Mouse (Mus musculus) urinary bladder, postnatal 36 days (tissue): Measurements from ENCODE around the gene Gm20521.
A peak's percentile ranks its signal among the peaks of the same experiment; 100 is the strongest.
"Not testable (repeated sequence)": the region's sequence is repeated elsewhere in the genome, so short reads cannot be mapped to it uniquely, and the experiment has no call there.

ENCODE experiments used
- DNase-seq, 2 experiments: peaks; one replicate each; pipeline ENCODE4 v3.0.0; 2022; ENCODE audit warnings: low spot score in 2 of 2, mixed read lengths in 1 of 2

Gm20521 gene

DNA sequence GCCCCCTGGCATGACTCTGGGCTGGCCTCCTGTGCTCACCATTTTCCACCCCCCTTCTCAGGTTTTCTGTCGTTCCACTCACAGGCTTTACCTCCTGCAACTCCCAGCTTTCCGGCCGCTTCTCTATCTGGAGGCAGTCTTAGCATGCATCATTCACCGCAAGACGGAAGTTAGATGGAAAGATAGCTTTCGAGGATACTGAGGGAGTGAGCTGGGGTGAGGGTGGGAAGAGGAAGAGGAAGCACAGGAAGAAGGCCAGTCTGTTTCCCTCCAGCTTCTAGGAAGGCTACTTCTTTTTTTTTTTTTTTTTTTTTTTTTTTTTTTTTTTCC, 53.6 kb downstream of the Gm20521 start:
- DNase-seq = no peak

DNA sequence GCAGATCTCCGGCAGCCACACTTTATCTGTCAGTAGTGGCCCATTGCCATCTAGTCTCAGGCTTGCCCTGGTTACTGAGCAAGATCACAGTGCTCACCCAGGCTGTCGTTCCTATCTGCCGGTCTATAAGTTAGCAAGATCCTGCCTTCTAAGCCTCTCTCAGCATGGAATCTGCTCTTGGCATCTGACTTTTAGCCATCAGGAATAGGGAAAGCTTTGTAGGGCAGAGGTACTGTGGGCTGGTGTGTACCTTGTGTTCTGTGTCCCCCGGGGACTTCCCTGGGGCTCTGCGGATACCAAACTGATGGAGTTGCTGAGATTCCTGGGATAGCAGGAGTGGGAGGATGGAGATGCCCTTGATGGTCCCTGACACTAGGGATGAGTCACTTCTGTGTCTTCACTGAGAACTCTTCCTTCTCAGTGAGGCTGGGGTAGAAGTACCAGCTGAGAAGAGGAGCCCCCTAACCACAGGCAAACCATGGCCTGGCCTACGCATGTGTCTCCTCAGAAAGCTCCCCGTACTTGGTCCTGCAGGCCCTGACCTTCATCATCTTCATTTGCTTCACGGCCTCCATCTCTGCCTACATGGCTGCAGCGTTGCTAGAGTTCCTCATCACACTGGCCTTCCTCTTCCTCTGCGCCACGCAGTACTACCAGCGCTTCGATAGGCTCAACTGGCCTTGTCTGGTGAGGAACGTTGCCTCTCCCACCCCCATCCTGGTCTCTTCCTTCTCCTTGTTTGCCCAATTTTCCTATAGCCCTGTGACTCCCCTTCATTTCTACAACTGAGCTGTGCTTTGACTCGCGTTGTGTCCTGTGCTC, 54.3 kb downstream of the Gm20521 start:
- no peak for DNase-seq

DNA sequence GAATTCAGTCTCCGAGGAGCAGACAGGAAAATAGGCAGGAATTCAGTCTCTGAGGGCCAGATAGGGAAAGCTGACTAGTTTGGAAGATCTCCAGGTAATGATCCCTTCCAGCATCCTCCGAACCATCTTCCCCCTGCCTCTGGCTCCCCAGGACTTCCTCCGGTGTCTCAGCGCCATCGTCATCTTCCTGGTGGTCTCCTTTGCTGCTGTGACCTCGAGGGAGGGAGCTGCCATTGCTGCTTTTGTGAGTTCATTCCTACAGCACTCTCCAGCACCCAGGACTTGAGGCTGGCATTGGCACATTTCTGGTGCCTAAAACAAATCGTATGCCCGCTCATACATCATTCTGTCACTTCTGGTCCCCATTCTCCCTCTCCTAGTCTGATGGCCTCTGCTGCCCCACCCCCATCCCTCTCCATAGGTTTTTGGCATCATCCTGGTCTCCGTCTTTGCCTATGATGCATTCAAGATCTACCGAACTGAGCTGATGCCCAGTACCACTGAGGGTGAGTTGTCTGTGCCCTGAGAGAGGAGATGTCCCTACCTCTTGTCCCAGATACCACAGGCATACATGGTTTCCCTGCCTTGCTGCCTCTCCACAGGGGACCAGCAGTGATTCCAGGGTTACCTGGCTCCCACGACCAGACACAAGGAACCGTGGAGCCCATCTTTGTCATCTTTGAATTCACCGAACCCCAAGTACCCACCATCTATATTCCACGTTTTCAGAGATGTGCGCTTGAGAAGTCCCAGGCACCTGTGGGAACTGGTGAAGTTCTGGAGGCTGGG, 55.4 kb downstream of the Gm20521 start:
- no peak for DNase-seq

DNA sequence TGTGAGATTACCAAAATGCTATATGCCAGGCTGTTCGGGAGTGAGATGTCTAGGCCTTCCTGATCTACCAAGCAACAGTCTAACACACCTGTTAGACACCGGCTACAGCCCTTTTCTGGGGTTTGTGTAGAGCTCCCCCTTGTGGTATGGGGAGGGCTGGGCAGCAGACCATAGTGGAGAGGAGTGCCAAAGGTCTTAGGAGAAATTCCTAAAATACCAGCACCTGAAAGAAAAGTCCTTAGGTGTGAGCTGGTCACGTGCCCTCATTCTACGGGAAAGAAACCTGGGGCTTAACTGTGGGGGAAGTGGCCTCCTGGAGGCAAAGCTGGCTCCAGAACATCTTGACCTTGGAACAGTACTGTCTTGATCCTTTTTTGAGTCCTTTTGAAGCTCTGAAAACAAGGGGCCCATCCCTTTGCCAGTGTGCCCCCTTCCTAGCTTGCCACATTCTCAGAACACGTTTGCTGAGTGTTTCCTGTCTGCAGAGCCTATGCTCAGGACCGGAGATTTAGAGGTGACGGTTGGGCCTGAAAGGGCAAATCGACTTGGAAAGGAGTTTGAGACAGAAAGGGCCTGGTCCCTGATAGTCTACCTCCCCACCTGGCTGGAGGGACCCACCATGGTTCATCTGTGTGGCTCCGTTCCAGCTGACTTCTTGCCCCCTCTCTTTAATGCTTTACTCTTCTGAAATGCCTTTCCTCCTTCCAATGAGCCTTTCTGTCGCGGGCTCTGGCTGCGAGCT, 56.4 kb downstream of the Gm20521 start:
- peak; percentile 62 to 67 for DNase-seq

DNA sequence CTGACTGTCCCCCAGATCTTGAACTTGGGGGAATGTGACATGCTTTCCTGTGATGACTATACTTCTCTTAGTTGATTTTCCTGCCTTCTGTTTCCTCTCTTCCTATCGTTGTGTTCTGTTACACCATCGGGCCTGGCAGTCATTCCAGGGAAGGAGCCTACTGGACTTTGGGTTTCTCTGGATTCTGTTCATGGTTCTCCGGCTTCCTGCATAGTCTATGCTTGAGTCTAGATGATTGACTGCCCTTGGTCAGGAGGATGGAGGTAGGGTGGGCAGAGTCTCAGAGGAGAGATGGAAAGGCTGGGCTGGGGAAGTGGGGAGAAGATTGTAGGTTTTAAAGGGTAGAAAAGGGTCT, 56.9 kb downstream of the Gm20521 start:
- DNase-seq = no peak

DNA sequence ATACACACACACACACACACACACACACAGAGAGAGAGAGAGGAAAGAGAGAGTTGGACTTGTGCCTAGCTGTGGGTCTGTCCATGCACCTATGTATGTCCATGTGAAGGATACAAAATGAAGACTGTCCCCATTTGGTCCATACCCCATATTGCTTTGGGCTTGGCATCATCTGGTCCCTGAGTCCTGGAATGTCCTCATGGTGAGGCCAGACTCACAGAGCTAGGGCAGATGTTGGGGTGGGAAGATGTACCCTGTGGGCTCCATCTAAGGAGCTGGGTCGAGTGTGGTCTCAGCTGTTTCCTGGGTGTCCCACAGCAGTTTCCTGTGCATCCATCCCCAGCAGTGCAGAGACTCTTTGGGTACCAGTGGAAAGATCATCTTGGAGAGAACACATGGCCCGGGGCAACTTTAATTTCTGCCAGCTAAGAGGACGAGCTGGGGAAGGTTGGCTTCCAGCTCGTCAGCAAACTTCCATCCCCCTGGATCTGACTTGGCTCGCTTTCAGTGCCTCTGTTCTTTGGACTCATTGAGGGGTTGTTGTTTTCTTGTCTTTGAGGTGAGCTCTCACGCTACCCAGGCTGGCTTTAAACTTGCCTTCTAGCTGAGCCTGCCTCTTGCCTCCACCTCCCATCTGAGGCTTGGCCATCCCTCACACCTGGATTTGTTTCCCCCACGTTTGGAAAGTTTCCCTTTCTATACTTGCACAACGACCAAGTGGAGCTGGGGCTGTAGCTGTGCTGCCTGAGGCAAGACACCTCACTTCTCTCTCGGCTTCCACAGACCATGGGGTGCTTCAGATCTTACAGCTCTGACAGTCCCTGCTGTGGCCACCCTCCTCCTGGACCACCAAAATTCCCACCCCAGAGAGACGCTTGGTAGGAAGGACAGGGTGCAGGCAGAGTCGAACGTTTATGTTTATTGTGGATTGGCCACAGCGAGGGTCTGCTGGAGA, 58.1 kb downstream of the Gm20521 start:
- no peak for DNase-seq

DNA sequence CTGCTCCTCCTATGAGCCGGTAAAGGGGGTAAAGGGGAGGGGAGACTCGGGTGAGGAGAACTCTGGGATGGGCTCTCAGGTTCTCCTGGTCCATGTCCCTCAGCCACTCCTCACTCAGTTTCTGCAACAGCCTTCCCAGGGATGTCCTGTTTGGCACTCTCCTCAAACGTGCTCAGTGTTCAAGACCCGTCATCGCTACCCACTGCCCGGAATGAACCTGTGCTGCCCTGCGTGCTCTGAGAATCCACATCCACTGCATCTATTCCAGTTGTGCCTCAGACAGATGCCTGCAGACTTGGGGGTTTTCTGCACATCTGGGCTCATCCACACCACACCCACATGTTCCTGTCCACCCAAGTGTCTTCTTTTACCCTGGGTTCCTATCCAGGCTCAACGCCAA, 59.2 kb downstream of the Gm20521 start:
- DNase-seq = no peak

DNA sequence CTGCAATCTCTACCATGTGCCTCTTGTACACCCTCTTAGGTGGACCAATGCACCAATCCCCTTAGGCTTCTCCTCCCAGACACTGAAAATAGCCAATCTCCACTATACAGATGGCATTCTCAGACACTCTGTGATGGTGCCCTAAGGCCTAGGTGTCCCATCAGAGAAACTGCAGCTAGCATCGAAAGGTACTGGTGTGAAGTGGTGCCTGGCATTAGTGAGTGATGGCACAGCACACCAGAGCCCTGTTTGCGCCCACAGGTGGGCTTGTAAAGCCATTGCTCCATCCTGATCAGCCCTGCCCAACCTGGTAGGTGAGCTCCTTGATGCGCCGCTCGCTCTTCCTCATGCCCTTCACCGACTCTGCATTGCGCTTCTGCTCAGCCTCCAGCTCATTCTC, 60.7 kb downstream of the Gm20521 start:
- no peak for DNase-seq

DNA sequence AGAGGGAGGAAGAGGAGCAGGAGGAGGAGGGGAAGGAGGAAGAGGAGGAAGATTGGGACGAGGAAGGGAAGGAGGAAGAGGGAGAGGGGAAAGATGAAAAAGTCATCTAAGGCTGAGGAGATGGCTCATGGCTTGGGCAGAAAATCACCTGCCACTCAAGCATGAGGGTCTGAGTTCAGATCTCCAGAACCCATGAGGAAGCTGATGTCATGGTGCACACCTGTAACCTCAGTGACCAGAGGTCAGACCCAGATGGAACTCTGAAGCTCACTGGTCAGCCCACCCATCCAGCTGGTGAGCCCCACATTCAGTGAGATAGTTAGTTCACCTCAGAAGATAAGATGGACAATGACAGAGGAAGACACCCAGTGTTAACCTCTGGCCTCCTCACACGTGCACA, 61.7 kb downstream of the Gm20521 start:
- DNase-seq = no peak

DNA sequence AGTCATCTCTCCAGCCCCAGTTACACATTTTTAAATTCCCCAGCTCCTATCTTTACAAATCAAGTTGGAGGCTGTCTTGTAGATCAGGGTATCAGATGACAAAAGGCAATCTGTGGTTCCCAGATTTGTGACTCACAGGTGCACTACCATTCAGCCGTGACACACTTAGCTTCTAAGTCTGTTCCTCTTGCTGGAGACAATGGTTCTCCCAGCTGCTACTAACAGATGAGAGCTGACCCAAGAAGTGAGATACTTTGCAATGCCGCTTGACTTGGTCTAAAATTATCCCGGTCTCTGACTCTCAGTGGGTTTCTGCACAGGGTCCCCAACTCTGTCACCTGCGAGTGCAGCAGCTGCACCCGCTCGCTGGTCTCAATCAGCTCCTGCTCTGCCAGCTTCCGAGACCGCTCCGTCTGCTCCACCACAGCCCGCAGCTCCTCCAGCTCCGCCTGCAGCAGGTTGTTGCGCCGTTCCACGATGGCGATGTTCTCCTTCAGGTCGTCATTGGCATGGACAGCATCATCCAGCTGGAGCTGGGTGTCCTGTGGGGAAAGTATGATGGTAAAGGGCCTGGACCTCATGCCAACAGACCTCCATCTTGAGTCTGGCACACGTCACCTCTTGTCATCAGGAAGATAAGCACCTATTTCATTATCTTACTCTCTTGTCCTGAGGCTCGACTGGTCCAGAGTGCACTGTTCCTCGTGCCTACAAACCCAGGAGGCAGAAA, 62.9 kb downstream of the Gm20521 start:
- DNase-seq = no peak

DNA sequence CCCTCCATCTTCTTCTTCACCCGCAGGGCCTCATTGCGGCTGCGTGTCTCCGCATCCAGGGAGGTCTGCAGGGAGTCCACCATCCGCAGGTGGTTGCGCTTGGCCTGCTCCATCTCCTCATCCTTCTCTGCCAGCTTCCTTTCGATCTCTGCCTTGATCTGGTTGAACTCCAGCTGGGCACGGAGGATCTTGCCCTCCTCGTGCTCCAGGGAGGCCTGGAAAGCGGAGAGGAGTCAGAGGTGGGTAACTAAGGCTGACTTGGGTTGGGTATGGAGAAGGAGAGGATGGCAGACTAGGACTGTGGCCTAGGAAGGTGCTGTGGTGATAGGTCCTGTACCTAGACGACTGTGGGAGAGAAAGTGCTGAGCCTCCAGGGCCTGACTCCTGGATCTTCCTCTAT, 63.8 kb downstream of the Gm20521 start:
- DNase-seq = not testable (repeated sequence)
